Mouse (Mus musculus): ENCODE results near the gene Prr14. TPM values are rescaled to one million over a fixed set of nuclear protein-coding genes. Genes with fewer than 3 reads are reported as not detected.
A peak's percentile ranks its signal among the peaks of the same experiment; 100 is the strongest.
"Not testable (repeated sequence)": the region's sequence is repeated elsewhere in the genome, so short reads cannot be mapped to it uniquely, and the experiment has no call there.

Gene Prr14
- polyA plus RNA-seq, 1 experiment from 2014 or later: 40.5 TPM

- 89% methylated on average over 3 of the region's 3 CpGs for WGBS
- Histone ChIP-seq H3K9ac (no peak overlapping the region), H3K9me3 (no peaks in the 10 kb centered on the region), H3K4me3 (no peak overlapping the region), H3K36me3 (replicated peaks) (peaks cover 46% of the 10 kb centered on the region), H3K4me2 (no peak overlapping the region), H3K4me1 (no peaks in the 10 kb centered on the region), H3K27me3 (replicated peaks) (no peaks in the 10 kb centered on the region), H3K27ac (no peak overlapping the region)
- no peak for ATAC-seq (replicated peaks)
Observed at GRCm38 (mm10) chr7:127491846-127492245, 32.4 kb downstream of the Prr14 start.

DNA sequence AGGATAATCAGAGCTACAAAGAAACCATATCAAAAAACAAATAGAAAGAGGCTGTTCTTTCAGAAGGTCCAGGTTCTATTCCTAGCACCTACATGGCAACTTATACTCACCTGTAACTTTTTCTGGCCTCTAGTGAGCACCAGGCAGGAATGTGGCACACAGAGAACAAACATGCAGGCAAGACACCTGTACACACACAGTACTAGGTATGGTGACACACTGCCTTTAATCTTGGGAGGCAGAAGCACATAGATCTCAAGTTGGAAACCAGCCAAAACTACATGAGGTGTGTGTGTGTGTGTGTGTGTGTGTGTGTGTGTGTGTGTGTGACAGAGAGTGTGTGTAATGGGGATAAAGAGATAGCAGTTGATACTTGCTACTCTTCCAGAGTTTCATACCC lies 35.2 kb downstream of the Prr14 start:
- Histone ChIP-seq H3K36me3 (replicated peaks) (peaks cover 21% of the 10 kb centered on the region), H3K9ac (no peak overlapping the region), H3K4me1 (no peaks in the 10 kb centered on the region), H3K4me3 (no peak overlapping the region), H3K27ac (no peak overlapping the region), H3K4me2 (no peak overlapping the region), H3K9me3 (no peaks in the 10 kb centered on the region), H3K27me3 (replicated peaks) (no peaks in the 10 kb centered on the region)
- ATAC-seq (replicated peaks): no peak

GRCm38 (mm10) chr7:127497382-127497781 lies 38.0 kb downstream of the Prr14 start:
- no peak for ATAC-seq (replicated peaks)
- WGBS: 90% methylated on average over 2 of the region's 2 CpGs
- no peak overlapping the region for H3K27ac ChIP-seq
- H3K27me3 ChIP-seq (replicated peaks): no peaks in the 10 kb centered on the region
- H3K36me3 ChIP-seq (replicated peaks): no peaks in the 10 kb centered on the region
- no peak overlapping the region for H3K9ac ChIP-seq
- H3K9me3 ChIP-seq: no peaks in the 10 kb centered on the region
- H3K4me3 ChIP-seq: no peak overlapping the region
- H3K4me2 ChIP-seq: no peak overlapping the region
- H3K4me1 ChIP-seq: no peaks in the 10 kb centered on the region

- H3K4me1 ChIP-seq: no peaks in the 10 kb centered on the region
- H3K9me3 ChIP-seq: no peaks in the 10 kb centered on the region
- no peak overlapping the region for H3K9ac ChIP-seq
- no peak overlapping the region for H3K4me2 ChIP-seq
- ATAC-seq (replicated peaks): no peak
- H3K4me3 ChIP-seq: no peak overlapping the region
- H3K27ac ChIP-seq: no peak overlapping the region
- H3K27me3 ChIP-seq (replicated peaks): no peaks in the 10 kb centered on the region
- 46% methylated on average over 3 of the region's 3 CpGs for WGBS
- no peaks in the 10 kb centered on the region for H3K36me3 ChIP-seq (replicated peaks)
Observed at GRCm38 (mm10) chr7:127498407-127498806, 39.0 kb downstream of the Prr14 start.

GRCm38 (mm10) chr7:127508291-127508690 lies 48.9 kb downstream of the Prr14 start:
- ATAC-seq (replicated peaks): no peak
- Histone ChIP-seq H3K9ac (no peak overlapping the region), H3K4me3 (no peak overlapping the region), H3K27me3 (replicated peaks) (no peaks in the 10 kb centered on the region), H3K4me2 (no peak overlapping the region), H3K4me1 (peaks cover 9% of the 10 kb centered on the region), H3K36me3 (replicated peaks) (no peaks in the 10 kb centered on the region), H3K27ac (no peak overlapping the region), H3K9me3 (no peaks in the 10 kb centered on the region)
- WGBS: over 99% methylated on average over 3 of the region's 3 CpGs

DNA sequence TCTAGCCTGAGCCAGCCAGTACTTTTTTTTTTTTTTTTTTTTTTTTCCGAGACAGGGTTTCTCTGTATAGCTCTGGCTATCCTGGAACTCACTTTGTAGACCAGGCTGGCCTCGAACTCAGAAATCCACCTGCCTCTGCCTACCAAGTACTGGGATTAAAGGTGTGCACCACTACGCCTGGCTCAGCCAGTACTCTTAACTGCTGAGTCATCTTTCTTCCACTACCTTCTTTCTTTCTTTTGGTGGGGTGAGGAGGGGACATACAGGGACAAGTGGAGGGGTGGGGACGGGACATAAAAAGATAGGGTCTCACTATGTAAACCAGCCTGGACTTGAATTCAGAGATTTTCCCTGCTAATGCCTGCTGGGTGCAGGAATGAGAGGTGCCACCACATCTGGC lies 50.4 kb downstream of the Prr14 start:
- H3K36me3 ChIP-seq (replicated peaks); H3K9ac ChIP-seq; H3K9me3 ChIP-seq; ATAC-seq (replicated peaks); H3K27ac ChIP-seq; H3K27me3 ChIP-seq (replicated peaks); H3K4me3 ChIP-seq; H3K4me2 ChIP-seq: not testable (repeated sequence)
- H3K4me1 ChIP-seq: peaks cover 18% of the 10 kb centered on the region
- WGBS: 92% methylated on average over 4 of the region's 4 CpGs

- Histone ChIP-seq H3K4me1 (peaks cover 18% of the 10 kb centered on the region), H3K27ac (peak overlapping the region; percentile 99), H3K4me2 (peak overlapping the region; percentile 49), H3K9me3 (no peaks in the 10 kb centered on the region), H3K4me3 (peak overlapping the region; percentile 78), H3K36me3 (replicated peaks) (peaks cover 5% of the 10 kb centered on the region), H3K9ac (peak overlapping the region; percentile 92; the same call in 1 of the 2 replicates), H3K27me3 (replicated peaks) (no peaks in the 10 kb centered on the region)
- WGBS: 39% methylated on average over 8 of the region's 8 CpGs
- ATAC-seq (replicated peaks): no peak
Observed at GRCm38 (mm10) chr7:127511241-127511640, 51.8 kb downstream of the Prr14 start.

GRCm38 (mm10) chr7:127511808-127512230 lies 52.4 kb downstream of the Prr14 start, which contains the start of gene Srcap:
TSS of gene Srcap (plus strand) at chr7:127511983.
- H3K27ac ChIP-seq: peak within 1 kb of the TSS; percentile 99
- H3K4me2 ChIP-seq: peak within 1 kb of the TSS; percentile 68
- peaks cover 10% of the 10 kb centered on the region for H3K36me3 ChIP-seq (replicated peaks)
- no peaks in the 10 kb centered on the region for H3K27me3 ChIP-seq (replicated peaks)
- H3K4me3 ChIP-seq: peak within 1 kb of the TSS; percentile 78
- 0% methylated on average over 36 of the region's 37 CpGs for WGBS
- H3K4me1 ChIP-seq: peaks cover 18% of the 10 kb centered on the region
- ATAC-seq (replicated peaks): peak; percentile 99
- H3K9ac ChIP-seq: peak within 1 kb of the TSS; percentile 92
- H3K9me3 ChIP-seq: no peaks in the 10 kb centered on the region

DNA sequence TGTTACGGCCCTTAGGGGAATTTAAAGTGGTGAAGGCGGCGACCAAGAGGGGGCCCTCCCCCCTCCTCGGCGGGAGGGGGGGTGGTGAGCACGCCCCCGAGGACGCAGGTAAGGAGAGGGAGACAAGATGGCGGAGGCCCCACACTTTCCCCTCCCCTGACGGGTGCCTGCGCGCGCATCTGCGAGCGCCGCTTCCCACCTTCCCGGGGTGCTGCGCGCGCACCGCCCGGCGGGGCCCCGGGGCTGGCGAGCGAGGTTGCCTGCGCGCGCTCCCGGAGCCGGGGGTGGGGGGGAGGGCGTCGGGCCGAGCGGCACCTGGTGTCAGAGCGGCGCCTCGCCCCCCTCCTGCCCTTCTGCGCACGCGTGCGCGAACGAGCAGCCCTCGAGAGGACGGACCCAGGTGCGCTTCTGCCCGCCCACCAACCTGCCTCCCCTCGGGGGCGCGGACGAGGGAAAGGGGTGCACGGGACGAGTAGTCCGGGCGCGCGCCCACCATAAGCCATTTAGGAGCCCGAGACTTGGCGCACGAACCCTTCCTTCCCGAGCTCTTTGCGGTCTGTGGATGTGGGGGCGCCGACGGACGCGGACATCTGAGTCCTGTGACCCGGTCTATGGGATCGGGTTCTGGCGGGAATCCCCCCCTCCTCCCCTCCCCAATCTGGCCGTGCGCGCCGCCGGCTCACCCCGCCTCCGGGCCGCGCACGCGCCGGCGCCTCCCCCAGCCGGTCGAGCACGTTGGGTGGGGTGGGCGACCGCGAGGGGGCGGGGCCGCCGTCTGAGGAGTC lies 53.0 kb downstream of the Prr14 start:
- peak; percentile 87 for ATAC-seq (replicated peaks)
- peaks cover 18% of the 10 kb centered on the region for H3K4me1 ChIP-seq
- peaks cover 16% of the 10 kb centered on the region for H3K36me3 ChIP-seq (replicated peaks)
- WGBS: under 1% methylated on average over 65 of the region's 93 CpGs
- H3K9me3 ChIP-seq: no peaks in the 10 kb centered on the region
- H3K27me3 ChIP-seq (replicated peaks): no peaks in the 10 kb centered on the region
- H3K4me3 ChIP-seq: peak overlapping the region; percentile 78
- H3K9ac ChIP-seq: peak overlapping the region; percentile 92
- peak overlapping the region; percentile 99 for H3K27ac ChIP-seq
- H3K4me2 ChIP-seq: peak overlapping the region; percentile 68

DNA sequence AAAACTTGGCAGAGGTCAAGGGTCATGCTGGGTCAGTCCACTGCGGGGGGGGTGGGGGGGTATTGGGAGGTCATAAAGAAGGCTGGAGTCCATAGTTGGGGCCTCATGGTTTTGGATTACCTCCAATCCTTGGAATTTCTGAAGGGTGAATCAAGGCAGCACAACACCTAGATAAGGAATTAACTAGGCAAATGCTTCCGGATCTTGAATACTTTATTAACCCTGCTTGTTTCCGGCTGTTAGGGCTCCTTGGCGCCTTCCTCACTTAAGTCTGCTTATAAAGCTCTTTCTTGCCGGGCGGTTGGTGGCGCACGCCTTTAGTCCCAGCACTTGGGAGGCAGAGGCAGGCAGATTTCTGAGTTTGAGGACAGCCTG lies 53.6 kb downstream of the Prr14 start:
- WGBS: 40% methylated on average over 8 of the region's 8 CpGs

DNA sequence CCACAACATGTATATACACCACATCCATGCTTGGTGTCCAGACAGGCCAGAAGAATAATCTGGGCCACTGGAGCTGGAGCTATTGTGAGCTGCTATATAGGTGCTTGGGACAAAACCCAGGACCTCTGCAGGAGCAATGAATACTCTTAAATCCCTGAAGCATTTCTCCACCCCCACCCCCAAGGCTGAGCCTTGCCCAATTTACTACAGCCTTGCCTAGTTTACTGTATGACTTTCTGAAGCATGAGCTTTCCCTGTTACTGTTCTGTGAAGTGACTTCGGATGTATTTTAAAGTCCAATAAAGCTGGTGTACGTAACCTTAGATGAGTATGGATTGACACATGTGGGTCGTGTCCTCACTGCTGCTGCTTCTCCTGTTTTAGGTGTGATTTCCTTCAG lies 54.4 kb downstream of the Prr14 start:
- no peaks in the 10 kb centered on the region for H3K9me3 ChIP-seq
- peak overlapping the region; percentile 78 for H3K4me3 ChIP-seq
- peaks cover 22% of the 10 kb centered on the region for H3K36me3 ChIP-seq (replicated peaks)
- no peak overlapping the region for H3K27ac ChIP-seq
- WGBS: 83% methylated on average over 3 of the region's 3 CpGs
- no peak for ATAC-seq (replicated peaks)
- no peak overlapping the region for H3K9ac ChIP-seq
- peak overlapping the region; percentile 68 for H3K4me2 ChIP-seq
- no peaks in the 10 kb centered on the region for H3K27me3 ChIP-seq (replicated peaks)
- H3K4me1 ChIP-seq: peaks cover 18% of the 10 kb centered on the region

More for the DNA sequence above, 53.6 kb downstream of the Prr14 start:
- H3K27ac ChIP-seq: peak overlapping the region; percentile 99
- ATAC-seq (replicated peaks): no peak
- peak overlapping the region; percentile 78 for H3K4me3 ChIP-seq
- H3K4me2 ChIP-seq: peak overlapping the region; percentile 68
- H3K27me3 ChIP-seq (replicated peaks): no peaks in the 10 kb centered on the region
- H3K4me1 ChIP-seq: peaks cover 18% of the 10 kb centered on the region
- H3K36me3 ChIP-seq (replicated peaks): peaks cover 22% of the 10 kb centered on the region
- H3K9me3 ChIP-seq: no peaks in the 10 kb centered on the region
- peak overlapping the region; percentile 92 for H3K9ac ChIP-seq

GRCm38 (mm10) chr7:127515846-127516245 lies 56.4 kb downstream of the Prr14 start:
- Histone ChIP-seq H3K36me3 (replicated peaks) (peaks cover 35% of the 10 kb centered on the region), H3K9me3 (no peaks in the 10 kb centered on the region)
- WGBS: 91% methylated on average over 7 of the region's 7 CpGs

GRCm38 (mm10) chr7:127516344-127516743 lies 56.9 kb downstream of the Prr14 start:
- H3K9ac ChIP-seq: no peak overlapping the region
- no peak overlapping the region for H3K27ac ChIP-seq
- no peak overlapping the region for H3K4me2 ChIP-seq
- H3K4me1 ChIP-seq: peaks cover 15% of the 10 kb centered on the region
- no peak overlapping the region for H3K4me3 ChIP-seq
- H3K36me3 ChIP-seq (replicated peaks): peaks cover 40% of the 10 kb centered on the region
- 94% methylated on average over 7 of the region's 7 CpGs for WGBS
- ATAC-seq (replicated peaks): no peak
- H3K9me3 ChIP-seq: no peaks in the 10 kb centered on the region
- H3K27me3 ChIP-seq (replicated peaks): no peaks in the 10 kb centered on the region

More at GRCm38 (mm10) chr7:127515846-127516245, 56.4 kb downstream of the Prr14 start:
- no peak overlapping the region for H3K4me3 ChIP-seq
- no peak overlapping the region for H3K27ac ChIP-seq
- ATAC-seq (replicated peaks): no peak
- H3K4me2 ChIP-seq: no peak overlapping the region
- H3K9ac ChIP-seq: no peak overlapping the region
- H3K27me3 ChIP-seq (replicated peaks): no peaks in the 10 kb centered on the region
- peaks cover 18% of the 10 kb centered on the region for H3K4me1 ChIP-seq

Measured in midbrain, embryonic 15.5 days (tissue).